Mouse (Mus musculus) bone marrow macrophage, adult 2 months (primary cell): ENCODE data around the gene Ppp1r35.
A peak's percentile ranks its signal among the peaks of the same experiment; 100 is the strongest.

Source experiments
- CTCF ChIP-seq: IDR thresholded peaks from 2 replicates; pipeline ENCODE4 v1.5.1; 2012; ENCODE audit warnings: low read depth, mild to moderate bottlenecking, low read length, moderate library complexity
- POLR2A ChIP-seq: IDR thresholded peaks from 2 replicates; pipeline ENCODE4 v1.6.1; 2012; ENCODE audit warnings: mild to moderate bottlenecking, low read depth, low read length, borderline replicate concordance

- no peak for TF ChIP-seq POLR2A
- TF ChIP-seq CTCF, result 0 out of 2 replicates have a peak, but pooled peaks have one; percentile 5
Measured at GRCm38 (mm10) chr5:137747326-137747961, 31.2 kb upstream of the Ppp1r35 start.
